Mouse (Mus musculus): Measurements from ENCODE around the gene Gm49378. TPM values are rescaled to one million over a fixed set of nuclear protein-coding genes. Genes with fewer than 3 reads are reported as not detected.

The Gm49378 gene
- 1.6 TPM for polyA plus RNA-seq (2015; fragmentation: Illumina TruSeq; extraction: RNeasy Lipid Tissue Mini Kit (QIAGEN cat#74804); ENCODE audit: low read depth, low replicate concordance)

GRCm38 (mm10) chr14:55637795-55638194, at the start of gene Gm49378:
Gene Gm49378 (minus strand): TSS chr14:55637895.

GRCm38 (mm10) chr14:55681160-55682117, 43.7 kb upstream of the Gm49378 start, which contains the start of gene Tinf2:
Gene Tinf2 (minus strand): TSS chr14:55681820.

GRCm38 (mm10) chr14:55671833-55672740, 34.4 kb upstream of the Gm49378 start, which contains the start of the genes Gmpr2 and Nedd8:
Gene Gmpr2 (plus strand): TSS chr14:55671941.
Gene Nedd8 (minus strand): TSS chr14:55672124.

DNA sequence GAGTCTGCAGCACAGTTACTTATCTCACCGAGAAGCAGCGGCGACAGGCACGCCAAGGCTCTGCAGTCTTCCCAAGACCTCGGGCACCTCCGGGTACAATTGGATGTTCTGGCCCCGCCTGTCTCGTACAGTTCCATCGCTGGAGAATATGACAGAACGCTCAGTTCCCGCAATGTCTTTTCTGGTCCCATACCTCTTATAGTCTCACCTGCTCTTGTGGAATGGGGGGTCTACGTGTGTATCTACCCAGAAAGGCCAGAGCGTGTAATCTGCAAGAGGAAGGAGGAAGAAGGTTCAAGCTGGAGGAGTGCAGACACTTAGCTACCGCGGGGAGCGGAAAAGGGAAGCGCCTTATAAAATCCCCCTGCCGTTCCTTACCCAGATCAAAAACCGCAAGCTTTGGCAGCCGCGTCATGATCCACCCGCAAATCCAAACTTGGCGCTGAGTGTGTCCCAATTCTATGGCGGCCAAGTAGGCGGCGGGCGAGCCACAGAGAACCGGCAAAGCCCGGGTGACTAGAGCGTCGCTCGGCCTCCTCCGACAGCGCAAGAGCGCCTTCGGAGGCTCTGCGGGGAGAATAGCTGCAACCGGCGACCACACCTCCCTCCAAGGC, 22.4 kb upstream of the Gm49378 start, which contains the start of gene Mdp1:
Gene Mdp1 (minus strand): TSS at position 549 of the 614 bp plus-strand sequence.

DNA sequence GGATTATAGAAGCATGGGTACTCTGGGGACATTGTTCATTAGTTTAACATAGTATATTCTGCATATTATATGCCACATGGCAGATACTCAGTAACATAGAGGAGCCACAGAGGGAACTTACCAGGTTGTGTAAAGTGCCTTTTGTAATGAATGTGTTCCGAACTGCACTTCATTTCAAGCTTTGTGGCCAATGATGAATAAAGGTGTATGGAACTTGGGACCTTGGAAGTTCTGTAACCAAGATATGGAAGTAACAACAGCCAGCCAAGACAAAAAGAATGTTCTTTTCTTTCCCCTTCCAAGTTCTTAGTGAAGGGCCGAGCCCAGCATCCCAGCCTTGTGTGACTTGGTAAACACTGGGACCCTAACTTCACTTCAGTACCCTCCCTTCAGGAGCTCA, 12.2 kb upstream of the Gm49378 start, which contains the start of gene Tssk4:
Gene Tssk4 (plus strand): TSS at position 301 of the 400 bp plus-strand sequence.

DNA sequence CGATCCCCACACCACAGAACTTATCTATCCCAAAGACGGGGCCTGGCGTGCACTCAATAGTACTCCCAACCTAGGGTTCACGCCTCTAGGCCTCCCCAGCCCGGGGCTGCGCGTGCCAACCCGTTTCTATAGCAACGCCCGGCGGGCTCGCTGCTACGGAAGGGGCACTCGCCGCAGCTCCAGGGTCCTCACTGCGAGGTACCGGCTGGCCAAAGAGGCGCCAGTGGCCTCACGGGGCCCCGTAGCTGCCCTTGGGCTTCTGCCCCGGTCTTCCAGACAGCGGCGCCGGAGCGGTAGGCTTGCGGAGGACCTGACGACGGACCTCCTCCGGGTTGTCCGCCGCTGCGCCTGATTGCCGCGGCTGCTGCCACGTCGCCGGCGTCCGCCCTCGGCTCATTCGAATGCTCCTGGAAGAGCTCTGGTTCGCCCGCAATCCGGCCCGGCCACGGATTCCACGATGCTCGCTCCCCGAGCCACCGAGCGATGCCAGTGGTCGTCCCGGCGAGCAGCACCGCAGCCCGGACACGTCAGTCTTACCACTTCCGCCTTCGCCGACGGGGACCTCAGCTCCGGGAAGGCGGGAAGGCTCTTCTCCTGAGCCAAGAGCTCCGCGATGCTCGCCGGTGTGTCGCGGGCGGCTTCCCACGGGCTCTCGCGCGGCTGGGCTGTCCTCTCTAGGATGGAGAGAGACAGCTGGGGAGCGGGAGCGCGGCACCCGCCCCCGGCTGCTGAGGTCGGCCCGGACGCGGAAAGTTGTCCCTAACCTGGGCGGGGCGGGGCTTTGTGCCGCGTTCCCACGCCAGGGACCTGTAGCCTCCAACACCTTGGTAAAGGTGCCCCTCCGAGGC, 5.6 kb upstream of the Gm49378 start, which contains the start of gene Tm9sf1:
Gene Tm9sf1 (minus strand): TSS at position 747 of the 848 bp plus-strand sequence.

GRCm38 (mm10) chr14:55635523-55636007, 2.1 kb downstream of the Gm49378 start, which contains the start of gene Ipo4:
Gene Ipo4 (minus strand): TSS chr14:55635957.

DNA sequence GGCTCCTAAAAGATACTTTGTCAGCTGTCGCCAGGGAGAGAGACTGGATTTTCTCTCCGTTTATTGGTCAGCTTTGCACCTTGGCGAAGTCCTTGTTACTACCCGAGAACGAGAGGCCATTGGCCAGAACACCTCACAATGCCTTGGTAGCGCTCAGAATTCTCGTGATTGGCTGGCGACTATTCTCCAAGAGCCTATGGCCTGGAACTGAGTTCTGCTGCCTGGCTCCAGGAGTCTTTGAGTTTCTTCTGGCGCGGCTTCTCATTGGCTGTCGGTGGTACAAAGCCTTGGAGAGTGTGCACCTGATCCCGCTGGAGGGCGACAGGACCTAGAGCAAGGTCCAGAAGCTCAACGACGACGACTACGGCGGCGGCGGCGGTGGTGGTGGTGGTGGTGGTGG, 19.9 kb downstream of the Gm49378 start, which contains the start of gene Rec8:
Gene Rec8 (plus strand): TSS at position 216 of the 400 bp plus-strand sequence.

DNA sequence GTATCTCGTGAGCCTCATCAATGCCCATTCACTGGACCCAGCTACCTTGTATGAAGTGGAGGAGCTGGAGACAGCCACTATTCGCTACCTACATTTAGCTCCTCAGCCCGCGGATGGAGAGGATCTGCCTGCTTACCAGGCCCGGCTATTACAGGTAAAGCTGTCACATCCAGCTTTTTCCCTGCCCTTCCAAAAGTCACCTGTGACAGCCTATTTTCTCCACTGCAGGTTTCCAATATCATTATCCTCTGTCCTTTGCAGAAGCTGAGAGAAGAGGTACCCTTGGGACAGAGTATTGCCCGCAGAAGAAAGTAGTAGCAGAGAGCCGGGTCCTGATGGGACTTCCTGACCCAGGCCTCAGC, 34.4 kb downstream of the Gm49378 start, which contains the start of gene Irf9:
Gene Irf9 (plus strand): TSS at position 301 of the 362 bp plus-strand sequence.

DNA sequence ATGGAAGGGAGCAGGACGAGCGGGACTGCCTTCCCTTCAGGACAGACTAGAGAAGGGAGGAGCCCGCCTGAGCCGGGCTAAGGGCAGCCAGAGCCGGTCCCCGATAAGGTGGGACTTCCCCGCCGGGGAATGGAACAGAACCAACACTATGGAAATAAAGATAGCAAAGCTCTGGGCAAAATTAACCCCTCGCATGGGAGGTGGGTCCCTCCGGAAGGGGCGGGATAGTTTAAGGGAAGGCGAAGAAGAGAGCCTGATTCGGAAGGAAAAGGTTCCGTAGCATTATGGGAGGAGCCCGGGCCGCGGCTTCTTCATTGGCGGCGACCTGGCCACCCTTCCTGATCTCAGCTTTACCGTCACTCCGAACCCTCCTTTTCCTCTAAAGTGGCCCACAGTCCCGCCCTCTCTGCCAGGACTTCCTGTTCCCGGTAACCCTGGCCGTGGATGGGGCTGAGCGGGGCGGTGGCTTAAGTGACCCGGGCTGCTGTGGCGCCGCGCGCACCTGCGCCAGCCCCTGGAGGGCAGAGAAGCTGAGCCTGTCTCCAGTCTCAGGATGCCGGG, 46.3 kb downstream of the Gm49378 start, which contains the start of gene Rnf31:
Gene Rnf31 (plus strand): TSS at position 378 of the 561 bp plus-strand sequence.

GRCm38 (mm10) chr14:55590748-55591330, 46.9 kb downstream of the Gm49378 start, which contains the start of gene Psme2:
Gene Psme2 (minus strand): TSS chr14:55591113.

GRCm38 (mm10) chr14:55584702-55585565, 52.8 kb downstream of the Gm49378 start, which contains the start of gene Emc9:
Gene Emc9 (minus strand): TSS chr14:55585302.

Other genes starting within 250 kb of the Gm49378 start
- 22.7 TPM for gene Dhrs4, start 159.1 kb downstream of the Gm49378 start, polyA plus RNA-seq (2015; fragmentation: Illumina TruSeq; extraction: RNeasy Lipid Tissue Mini Kit (QIAGEN cat#74804); ENCODE audit: low read depth, low replicate concordance)
- 27.2 TPM for gene Carmil3, start 147.2 kb downstream of the Gm49378 start, polyA plus RNA-seq (2015; fragmentation: Illumina TruSeq; extraction: RNeasy Lipid Tissue Mini Kit (QIAGEN cat#74804); ENCODE audit: low read depth, low replicate concordance)
- 132 TPM for gene Cpne6, start 127.5 kb downstream of the Gm49378 start, polyA plus RNA-seq (2015; fragmentation: Illumina TruSeq; extraction: RNeasy Lipid Tissue Mini Kit (QIAGEN cat#74804); ENCODE audit: low read depth, low replicate concordance)
- gene Nrl, start 112.9 kb downstream of the Gm49378 start, polyA plus RNA-seq (2015; fragmentation: Illumina TruSeq; extraction: RNeasy Lipid Tissue Mini Kit (QIAGEN cat#74804); ENCODE audit: low read depth, low replicate concordance), result 0.31 TPM
- 19.9 TPM for gene Pck2, start 97.6 kb downstream of the Gm49378 start, polyA plus RNA-seq (2015; fragmentation: Illumina TruSeq; extraction: RNeasy Lipid Tissue Mini Kit (QIAGEN cat#74804); ENCODE audit: low read depth, low replicate concordance)
- gene Dcaf11, start 77.9 kb downstream of the Gm49378 start, polyA plus RNA-seq (2015; fragmentation: Illumina TruSeq; extraction: RNeasy Lipid Tissue Mini Kit (QIAGEN cat#74804); ENCODE audit: low read depth, low replicate concordance), result 92.2 TPM
- not detected for gene A730061H03Rik, start 77.5 kb downstream of the Gm49378 start, polyA plus RNA-seq (2015; fragmentation: Illumina TruSeq; extraction: RNeasy Lipid Tissue Mini Kit (QIAGEN cat#74804); ENCODE audit: low read depth, low replicate concordance)
- gene Fitm1, start 62.3 kb downstream of the Gm49378 start, polyA plus RNA-seq (2015; fragmentation: Illumina TruSeq; extraction: RNeasy Lipid Tissue Mini Kit (QIAGEN cat#74804); ENCODE audit: low read depth, low replicate concordance), result not detected
- 73.4 TPM for gene Psme1, start 59.8 kb downstream of the Gm49378 start, polyA plus RNA-seq (2015; fragmentation: Illumina TruSeq; extraction: RNeasy Lipid Tissue Mini Kit (QIAGEN cat#74804); ENCODE audit: low read depth, low replicate concordance)
- gene Emc9, start 52.6 kb downstream of the Gm49378 start, polyA plus RNA-seq (2015; fragmentation: Illumina TruSeq; extraction: RNeasy Lipid Tissue Mini Kit (QIAGEN cat#74804); ENCODE audit: low read depth, low replicate concordance), result 54.3 TPM
- gene Psme2, start 46.8 kb downstream of the Gm49378 start, polyA plus RNA-seq (2015; fragmentation: Illumina TruSeq; extraction: RNeasy Lipid Tissue Mini Kit (QIAGEN cat#74804); ENCODE audit: low read depth, low replicate concordance), result 78.9 TPM
- 18.8 TPM for gene Rnf31, start 46.2 kb downstream of the Gm49378 start, polyA plus RNA-seq (2015; fragmentation: Illumina TruSeq; extraction: RNeasy Lipid Tissue Mini Kit (QIAGEN cat#74804); ENCODE audit: low read depth, low replicate concordance)
- gene Irf9, start 34.3 kb downstream of the Gm49378 start, polyA plus RNA-seq (2015; fragmentation: Illumina TruSeq; extraction: RNeasy Lipid Tissue Mini Kit (QIAGEN cat#74804); ENCODE audit: low read depth, low replicate concordance), result 14.3 TPM
- gene Rec8, start 19.9 kb downstream of the Gm49378 start, polyA plus RNA-seq (2015; fragmentation: Illumina TruSeq; extraction: RNeasy Lipid Tissue Mini Kit (QIAGEN cat#74804); ENCODE audit: low read depth, low replicate concordance), result 6.2 TPM
- gene Ipo4, start 1.9 kb downstream of the Gm49378 start, polyA plus RNA-seq (2015; fragmentation: Illumina TruSeq; extraction: RNeasy Lipid Tissue Mini Kit (QIAGEN cat#74804); ENCODE audit: low read depth, low replicate concordance), result 62.3 TPM
- 32.2 TPM for gene Tm9sf1, start 5.9 kb upstream of the Gm49378 start, polyA plus RNA-seq (2015; fragmentation: Illumina TruSeq; extraction: RNeasy Lipid Tissue Mini Kit (QIAGEN cat#74804); ENCODE audit: low read depth, low replicate concordance)
- not detected for gene Tssk4, start 12.3 kb upstream of the Gm49378 start, polyA plus RNA-seq (2015; fragmentation: Illumina TruSeq; extraction: RNeasy Lipid Tissue Mini Kit (QIAGEN cat#74804); ENCODE audit: low read depth, low replicate concordance)
- gene Mdp1, start 22.6 kb upstream of the Gm49378 start, polyA plus RNA-seq (2015; fragmentation: Illumina TruSeq; extraction: RNeasy Lipid Tissue Mini Kit (QIAGEN cat#74804); ENCODE audit: low read depth, low replicate concordance), result 61.1 TPM
- 36.9 TPM for gene Gmpr2, start 34.0 kb upstream of the Gm49378 start, polyA plus RNA-seq (2015; fragmentation: Illumina TruSeq; extraction: RNeasy Lipid Tissue Mini Kit (QIAGEN cat#74804); ENCODE audit: low read depth, low replicate concordance)
- gene Nedd8, start 34.2 kb upstream of the Gm49378 start, polyA plus RNA-seq (2015; fragmentation: Illumina TruSeq; extraction: RNeasy Lipid Tissue Mini Kit (QIAGEN cat#74804); ENCODE audit: low read depth, low replicate concordance), result 255 TPM
- 16.0 TPM for gene Tinf2, start 43.9 kb upstream of the Gm49378 start, polyA plus RNA-seq (2015; fragmentation: Illumina TruSeq; extraction: RNeasy Lipid Tissue Mini Kit (QIAGEN cat#74804); ENCODE audit: low read depth, low replicate concordance)
- gene Tgm1, start 76.0 kb upstream of the Gm49378 start, polyA plus RNA-seq (2015; fragmentation: Illumina TruSeq; extraction: RNeasy Lipid Tissue Mini Kit (QIAGEN cat#74804); ENCODE audit: low read depth, low replicate concordance), result not detected
- 47.6 TPM for gene Rabggta, start 84.4 kb upstream of the Gm49378 start, polyA plus RNA-seq (2015; fragmentation: Illumina TruSeq; extraction: RNeasy Lipid Tissue Mini Kit (QIAGEN cat#74804); ENCODE audit: low read depth, low replicate concordance)
- 122 TPM for gene Dhrs1, start 107.8 kb upstream of the Gm49378 start, polyA plus RNA-seq (2015; fragmentation: Illumina TruSeq; extraction: RNeasy Lipid Tissue Mini Kit (QIAGEN cat#74804); ENCODE audit: low read depth, low replicate concordance)
- 6.9 TPM for gene Nop9, start 107.8 kb upstream of the Gm49378 start, polyA plus RNA-seq (2015; fragmentation: Illumina TruSeq; extraction: RNeasy Lipid Tissue Mini Kit (QIAGEN cat#74804); ENCODE audit: low read depth, low replicate concordance)
- 9.8 TPM for gene Cideb, start 120.6 kb upstream of the Gm49378 start, polyA plus RNA-seq (2015; fragmentation: Illumina TruSeq; extraction: RNeasy Lipid Tissue Mini Kit (QIAGEN cat#74804); ENCODE audit: low read depth, low replicate concordance)
- 0.12 TPM for gene Ltb4r2, start 123.5 kb upstream of the Gm49378 start, polyA plus RNA-seq (2015; fragmentation: Illumina TruSeq; extraction: RNeasy Lipid Tissue Mini Kit (QIAGEN cat#74804); ENCODE audit: low read depth, low replicate concordance)
- not detected for gene Ltb4r1, start 128.1 kb upstream of the Gm49378 start, polyA plus RNA-seq (2015; fragmentation: Illumina TruSeq; extraction: RNeasy Lipid Tissue Mini Kit (QIAGEN cat#74804); ENCODE audit: low read depth, low replicate concordance)
- gene Adcy4, start 146.2 kb upstream of the Gm49378 start, polyA plus RNA-seq (2015; fragmentation: Illumina TruSeq; extraction: RNeasy Lipid Tissue Mini Kit (QIAGEN cat#74804); ENCODE audit: low read depth, low replicate concordance), result 5.3 TPM
- gene Ripk3, start 151.0 kb upstream of the Gm49378 start, polyA plus RNA-seq (2015; fragmentation: Illumina TruSeq; extraction: RNeasy Lipid Tissue Mini Kit (QIAGEN cat#74804); ENCODE audit: low read depth, low replicate concordance), result 0.25 TPM
- 2.3 TPM for gene Nfatc4, start 185.2 kb upstream of the Gm49378 start, polyA plus RNA-seq (2015; fragmentation: Illumina TruSeq; extraction: RNeasy Lipid Tissue Mini Kit (QIAGEN cat#74804); ENCODE audit: low read depth, low replicate concordance)
- gene Nynrin, start 216.1 kb upstream of the Gm49378 start, polyA plus RNA-seq (2015; fragmentation: Illumina TruSeq; extraction: RNeasy Lipid Tissue Mini Kit (QIAGEN cat#74804); ENCODE audit: low read depth, low replicate concordance), result 3.9 TPM
- gene Cbln3, start 246.5 kb upstream of the Gm49378 start, polyA plus RNA-seq (2015; fragmentation: Illumina TruSeq; extraction: RNeasy Lipid Tissue Mini Kit (QIAGEN cat#74804); ENCODE audit: low read depth, low replicate concordance), result 0.49 TPM
- gene Khnyn, start 247.1 kb upstream of the Gm49378 start, polyA plus RNA-seq (2015; fragmentation: Illumina TruSeq; extraction: RNeasy Lipid Tissue Mini Kit (QIAGEN cat#74804); ENCODE audit: low read depth, low replicate concordance), result 9.0 TPM

Data from brain, adult 10 weeks (tissue).